Mouse (Mus musculus) MEL (cell line): Measurements from ENCODE around the gene Tnfaip2. TPM values are rescaled to one million over a fixed set of nuclear protein-coding genes. Genes with fewer than 3 reads are reported as not detected.

Source experiments
- DNase-seq: peaks from one replicate; pipeline ENCODE4 v3.0.0; 2011; ENCODE audit warnings: low read depth, low spot score
- H3K27ac ChIP-seq: 2 replicates; pipeline ENCODE4 v1.5.1; 2012; ENCODE audit warnings: low read depth, mild to moderate bottlenecking, control low read depth, low read length, moderate library complexity; ENCODE audit not compliant: control insufficient read depth
- H3K27me3 ChIP-seq, 2 experiments: fragments of 150-350 bp in 1 of 2; sonication (generic) in 1 of 2; 2 replicates each; pipeline ENCODE4 v1.6.1; 2012; ENCODE audit warnings: low read length in 2 of 2, mild to moderate bottlenecking in 2 of 2, improper control_type of control experiment in 1 of 2, moderate library complexity in 1 of 2; ENCODE audit not compliant: insufficient read depth in 2 of 2, control insufficient read depth in 1 of 2
- H3K36me3 ChIP-seq, 2 experiments: 2 replicates each; pipeline ENCODE4 v1.6.1; 2012 to 2014; ENCODE audit warnings: low read length in 2 of 2, improper control_type of control experiment in 1 of 2, inconsistent platforms in 1 of 2, mild to moderate bottlenecking in 1 of 2; ENCODE audit not compliant: insufficient read depth in 2 of 2, control insufficient read depth in 1 of 2
- H3K4me1 ChIP-seq, 2 experiments: fragments of 150-350 bp in 1 of 2; sonication (generic) in 1 of 2; 2 replicates each; pipeline ENCODE4 v1.6.1; 2012; ENCODE audit warnings: low read length in 2 of 2, improper control_type of control experiment in 1 of 2, mild to moderate bottlenecking in 1 of 2; ENCODE audit not compliant: insufficient read depth in 2 of 2, control insufficient read depth in 1 of 2
- H3K4me3 ChIP-seq, 2 experiments: fragments of 150-350 bp in 1 of 2; sonication (generic) in 1 of 2; 2 replicates each; pipeline ENCODE4 v1.5.1; 2012; ENCODE audit warnings: low read depth in 2 of 2, low read length in 2 of 2, mild to moderate bottlenecking in 2 of 2, moderate library complexity in 2 of 2, control low read depth in 1 of 2, improper control_type of control experiment in 1 of 2; ENCODE audit not compliant: control insufficient read depth in 1 of 2, insufficient read depth in 1 of 2
- H3K79me2 ChIP-seq: 2 replicates; pipeline ENCODE4 v1.6.1; 2012; ENCODE audit warnings: mild to moderate bottlenecking, low read length, moderate library complexity; ENCODE audit not compliant: control insufficient read depth, poor library complexity, insufficient read depth
- H3K9ac ChIP-seq: 2 replicates; pipeline ENCODE4 v1.6.1; 2012; ENCODE audit warnings: low read depth, mild to moderate bottlenecking, control low read depth, low read length, moderate library complexity; ENCODE audit not compliant: control insufficient read depth, poor library complexity, severe bottlenecking
- H3K9me3 ChIP-seq: fragments of 150-350 bp; sonication (generic); replicated peaks from 2 replicates; pipeline ENCODE4 v1.6.1; 2012; ENCODE audit warnings: mild to moderate bottlenecking, low read length, improper control_type of control experiment, moderate library complexity; ENCODE audit not compliant: insufficient read depth
- BHLHE40 ChIP-seq: IDR thresholded peaks from 2 replicates; pipeline ENCODE4 v1.6.1; 2012; ENCODE audit warnings: low read depth, mild to moderate bottlenecking, inconsistent platforms, low read length, improper control_type of control experiment, borderline replicate concordance
- CTCF ChIP-seq, 3 experiments: IDR thresholded peaks in 2 of 3; conservative IDR thresholded peaks in 1 of 3; 2 replicates each; pipeline ENCODE4 v1.5.1; 2011 to 2012; ENCODE audit warnings: low read length in 3 of 3, low read depth in 2 of 3, mild to moderate bottlenecking in 2 of 3, improper control_type of control experiment in 1 of 3, inconsistent platforms in 1 of 3, mixed read lengths in 1 of 3, moderate library complexity in 1 of 3; ENCODE audit not compliant: control insufficient read depth in 1 of 3, insufficient read depth in 1 of 3, poor library complexity in 1 of 3, severe bottlenecking in 1 of 3
- E2F4 ChIP-seq: IDR thresholded peaks from 2 replicates; pipeline ENCODE4 v1.6.1; 2011; ENCODE audit warnings: low read depth, low read length, improper control_type of control experiment, borderline replicate concordance
- ELF1 ChIP-seq: IDR thresholded peaks from 2 replicates; pipeline ENCODE4 v1.6.1; 2014; ENCODE audit warnings: low read depth, mild to moderate bottlenecking, inconsistent platforms, low read length, improper control_type of control experiment, moderate library complexity
- EP300 ChIP-seq, 2 experiments: IDR thresholded peaks; 2 replicates each; pipeline ENCODE4 v1.6.1; 2011; ENCODE audit warnings: improper control_type of control experiment in 2 of 2, low read length in 2 of 2, low read depth in 1 of 2, mild to moderate bottlenecking in 1 of 2
- MAFK ChIP-seq: IDR thresholded peaks from 2 replicates; pipeline ENCODE4 v1.6.1; 2011; ENCODE audit warnings: low read depth, mild to moderate bottlenecking, low read length, improper control_type of control experiment, borderline replicate concordance
- MAX ChIP-seq: IDR thresholded peaks from 2 replicates; pipeline ENCODE4 v1.6.1; 2011; ENCODE audit warnings: low read length, improper control_type of control experiment
- MAZ ChIP-seq: IDR thresholded peaks from 2 replicates; pipeline ENCODE4 v1.6.1; 2012; ENCODE audit warnings: low read depth, mild to moderate bottlenecking, inconsistent platforms, low read length, improper control_type of control experiment
- MYB ChIP-seq: IDR thresholded peaks from 2 replicates; pipeline ENCODE4 v1.6.1; 2011; ENCODE audit warnings: mild to moderate bottlenecking, low read depth, low read length, improper control_type of control experiment
- POLR2AphosphoS5 ChIP-seq: IDR thresholded peaks from 2 replicates; pipeline ENCODE4 v1.6.1; 2012; ENCODE audit warnings: low read depth, borderline replicate concordance, mild to moderate bottlenecking, inconsistent platforms, low read length, moderate library complexity, mixed read lengths
- RCOR1 ChIP-seq: IDR thresholded peaks from 2 replicates; pipeline ENCODE4 v1.6.1; 2012; ENCODE audit warnings: low read depth, mild to moderate bottlenecking, inconsistent platforms, low read length, improper control_type of control experiment
- TBP ChIP-seq: IDR thresholded peaks from 2 replicates; pipeline ENCODE4 v1.8.0; 2011; ENCODE audit warnings: low read depth, low read length, improper control_type of control experiment
- USF1 ChIP-seq: IDR thresholded peaks from 2 replicates; pipeline ENCODE4 v1.6.1; 2014; ENCODE audit warnings: low read depth, mild to moderate bottlenecking, inconsistent platforms, low read length, improper control_type of control experiment, moderate library complexity
- USF2 ChIP-seq, 2 experiments: IDR thresholded peaks; 2 replicates each; pipeline ENCODE4 v1.6.1; 2011 to 2012; ENCODE audit warnings: improper control_type of control experiment in 2 of 2, low read length in 2 of 2, borderline replicate concordance in 1 of 2, inconsistent platforms in 1 of 2, low read depth in 1 of 2, mild to moderate bottlenecking in 1 of 2; ENCODE audit not compliant: insufficient read depth in 1 of 2
- ZC3H11A ChIP-seq: IDR thresholded peaks from 2 replicates; pipeline ENCODE4 v1.6.1; 2012; ENCODE audit warnings: low read depth, mild to moderate bottlenecking, inconsistent platforms, low read length, improper control_type of control experiment
- ZMIZ1 ChIP-seq: IDR thresholded peaks from 2 replicates; pipeline ENCODE4 v1.6.1; 2012; ENCODE audit warnings: low read depth, mild to moderate bottlenecking, inconsistent platforms, low read length, improper control_type of control experiment, moderate library complexity
- ZNF384 ChIP-seq: IDR thresholded peaks from 2 replicates; pipeline ENCODE4 v1.6.1; 2012; ENCODE audit warnings: low read depth, mild to moderate bottlenecking, inconsistent platforms, low read length, improper control_type of control experiment
- polyA plus RNA-seq, 2 experiments: library from polyadenylated mRNA; stranded (reverse) in 1 of 2; unstranded in 1 of 2; fragments of >175 nt in 1 of 2; fragments of >200 nt in 1 of 2; gene quantifications; 2 replicates each; pipeline versions ENCODE4 v1.2.1 to v1.2.4; 2012; ENCODE audit warnings: low replicate concordance in 2 of 2, low read depth in 1 of 2; ENCODE audit not compliant: insufficient read length in 2 of 2, insufficient read depth in 1 of 2, missing spikeins in 1 of 2
- total RNA-seq: library from RNA; depleted of rRNA; stranded (reverse); fragments of 300-350 nt; gene quantifications from 2 replicates; pipeline ENCODE4 v1.2.3, GENCODE M21; 2012

Tnfaip2 gene
- total and polyA plus RNA-seq, 3 experiments = 51.4 to 77.2 (median 66.8) TPM

DNA sequence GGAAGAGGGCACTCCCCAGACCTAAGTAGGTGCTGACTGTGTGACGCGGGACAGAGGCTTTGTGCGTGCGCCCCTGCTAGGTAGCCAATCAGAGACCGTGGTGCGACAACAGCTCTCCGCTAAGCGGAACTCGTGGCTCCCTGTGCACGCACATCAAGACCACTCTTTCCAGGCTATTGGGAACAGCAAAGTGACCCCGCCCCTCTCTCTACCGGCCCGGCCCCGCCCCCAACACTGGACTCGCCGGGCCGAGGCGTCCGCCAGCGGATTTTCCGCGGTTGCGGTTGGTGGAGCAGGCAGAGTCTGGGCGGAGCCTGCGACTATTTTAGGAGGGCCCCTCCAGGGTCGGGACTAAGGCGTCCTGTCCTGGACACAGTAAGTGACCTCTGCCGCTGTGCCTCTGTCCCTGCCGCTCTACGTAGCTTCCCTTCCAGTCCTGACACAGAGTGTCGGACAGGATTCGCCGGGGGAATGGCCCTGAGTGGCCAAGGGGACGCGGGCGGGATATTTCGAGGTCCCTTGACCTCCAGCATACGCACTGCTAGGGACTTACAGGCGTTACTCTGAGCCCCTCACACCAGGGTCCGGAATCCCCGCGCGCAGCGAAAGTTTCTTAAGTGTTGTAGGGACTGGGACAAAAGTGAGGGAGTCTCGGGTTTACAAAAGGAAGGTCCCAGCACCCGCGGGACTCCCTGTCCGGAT lies at the start of gene Tnfaip2 (continued):
- no peak for TF ChIP-seq E2F4

DNA sequence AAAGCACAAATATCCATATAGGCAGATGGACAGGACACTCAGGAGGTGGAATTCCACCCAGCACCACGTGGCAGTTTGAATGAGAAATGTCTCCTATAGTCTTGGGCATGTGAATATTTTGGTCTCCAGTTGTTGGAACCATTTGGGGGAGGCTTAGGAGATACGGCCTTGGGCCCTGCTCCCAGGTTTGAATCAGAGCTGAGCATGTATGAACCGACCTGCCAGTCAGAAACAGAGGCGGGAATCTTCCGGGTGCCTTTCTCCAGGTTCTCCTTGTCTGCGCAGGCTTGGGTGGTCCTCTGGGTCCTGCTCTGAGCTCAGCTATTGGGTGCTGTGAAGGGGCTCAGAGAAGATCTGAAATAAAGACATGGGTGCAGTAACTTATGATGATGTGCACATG lies 48.3 kb upstream of the Tnfaip2 start:
- TF ChIP-seq TBP = no peak
- TF ChIP-seq ZMIZ1 = no peak
- no peak for TF ChIP-seq BHLHE40
- TF ChIP-seq MAX = no peak
- no peak for TF ChIP-seq ELF1
- TF ChIP-seq E2F4 = no peak
- TF ChIP-seq POLR2AphosphoS5 = no peak
- no peak for TF ChIP-seq ZC3H11A
- TF ChIP-seq, all 39 proteins: peak for 0
- Histone ChIP-seq H3K4me3 (no peak overlapping the region), H3K4me1 (no peaks in the 10 kb centered on the region), H3K9ac (no peak overlapping the region), H3K27me3 (peaks cover 25 to 26% of the 10 kb centered on the region in 2 experiments), H3K27ac (no peak overlapping the region), H3K36me3 (no peaks in the 10 kb centered on the region), H3K9me3 (no peaks in the 10 kb centered on the region), H3K79me2 (no peaks in the 10 kb centered on the region)
- no peak for DNase-seq

DNA sequence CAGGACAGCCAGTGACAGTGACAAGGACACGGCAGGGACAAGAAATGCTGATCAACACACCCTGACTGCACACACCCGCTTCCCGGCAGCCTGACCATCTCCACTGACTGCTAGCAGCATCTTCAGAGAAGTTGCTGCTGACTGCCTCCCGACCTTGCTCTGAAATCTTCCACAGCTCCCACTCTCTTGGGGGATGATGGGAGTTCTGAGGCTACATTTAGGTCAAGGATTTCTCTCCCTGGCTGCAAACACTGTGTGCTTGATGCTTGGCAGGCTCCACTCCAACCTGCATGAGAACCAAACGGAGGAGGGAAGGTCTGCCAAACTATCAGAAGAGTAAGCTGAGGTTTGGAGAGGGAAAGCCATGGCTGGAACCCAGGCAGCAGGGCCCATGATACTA lies 45.3 kb upstream of the Tnfaip2 start:
- H3K27me3 ChIP-seq = peaks cover 25 to 26% of the 10 kb centered on the region in 2 experiments
- no peaks in the 10 kb centered on the region for H3K79me2 ChIP-seq

More for the DNA sequence above, 45.3 kb upstream of the Tnfaip2 start:
- no peak for DNase-seq
- Histone ChIP-seq H3K9me3 (no peaks in the 10 kb centered on the region), H3K9ac (no peak overlapping the region), H3K4me3 (no peak overlapping the region), H3K4me1 (no peaks in the 10 kb centered on the region), H3K27ac (no peak overlapping the region), H3K36me3 (no peaks in the 10 kb centered on the region)
- TF ChIP-seq EP300 (IDR thresholded peaks at IDR 0.05; ENCODE audit: low read depth in 1 of 2, low read length in 2 of 2) (no peak), E2F4 (no peak), MAFK (no peak), USF1 (no peak), RCOR1 (no peak), MAX (no peak), USF2 (IDR thresholded peaks at IDR 0.05; ENCODE audit: borderline replicate concordance in 1 of 2, insufficient read depth in 1 of 2, low read depth in 1 of 2, low read length in 2 of 2) (no peak), ZNF384 (no peak), ELF1 (no peak), BHLHE40 (no peak), ZC3H11A (no peak), ZMIZ1 (no peak), MYB (no peak), MAZ (no peak), CTCF (IDR thresholded peaks at IDR 0.05 in 2 of 3, conservative IDR thresholded peaks at IDR 0.05 in 1 of 3; ENCODE audit: control insufficient read depth in 1 of 3, insufficient read depth in 1 of 3, low read depth in 2 of 3, low read length in 3 of 3, poor library complexity in 1 of 3, severe bottlenecking in 1 of 3) (no peak)
